Comparison of ENCODE assay signal across 10 mouse cellular contexts in genomic region chr15:12039671-12040406, GRCm38 (mm10). TPM values are rescaled to one million over a fixed set of nuclear protein-coding genes. Genes with fewer than 3 reads are reported as not detected.
DNase-seq lines count a peak whose midpoint lies in the region; ATAC-seq and TF ChIP-seq lines count a peak whose summit lies in the region.
"Had no signal": no experiment of that assay in that cellular context is flagged by ENCODE, and none has a peak within 500 bp of the region (broad histone marks: within the 10 kb centered on the region; RNA-seq: fewer than 3 reads in every experiment).

No protein-coding gene starts in this region.

- no peaks in the 10 kb centered on the region for H3K4me1 ChIP-seq in lung, embryonic 14.5 days (ENCODE audit: insufficient read depth)
- H3K4me1 ChIP-seq in forebrain, embryonic 14.5 days (ENCODE audit: control insufficient read depth, insufficient read depth, low read length), result no peaks in the 10 kb centered on the region
- H3K4me1 ChIP-seq in midbrain, embryonic 15.5 days, result peaks cover 21% of the 10 kb centered on the region
- no peaks in the 10 kb centered on the region; the same call in 1 of the 2 replicates for H3K4me1 ChIP-seq in liver, embryonic 11.5 days (replicated peaks; ENCODE audit: control insufficient read depth, insufficient read depth, low read length)

- WGBS in lung, embryonic 14.5 days, result 49% methylated on average over 15 of the region's 15 CpGs
- 60% methylated on average over 15 of the region's 15 CpGs for WGBS in forebrain, embryonic 14.5 days
- 48% methylated on average over 15 of the region's 15 CpGs for WGBS in midbrain, embryonic 15.5 days
- 75% methylated on average over 15 of the region's 15 CpGs for WGBS in liver, embryonic 11.5 days

- no peak overlapping the region for H3K9ac ChIP-seq in lung, embryonic 14.5 days
- no peak overlapping the region for H3K9ac ChIP-seq in forebrain, embryonic 14.5 days (ENCODE audit: low read length)
- no peak overlapping the region for H3K9ac ChIP-seq in midbrain, embryonic 15.5 days
- no peak overlapping the region for H3K9ac ChIP-seq in liver, embryonic 11.5 days (ENCODE audit: low read depth, low read length)

- no peak for ATAC-seq in lung, embryonic 14.5 days (ENCODE audit: insufficient read depth)
- peak; percentile 68 for ATAC-seq in forebrain, embryonic 14.5 days
- peak; percentile 86 for ATAC-seq in midbrain, embryonic 15.5 days (replicated peaks)
- ATAC-seq in liver, embryonic 11.5 days (replicated peaks; ENCODE audit: low FRiP score), result no peak
- ATAC-seq: activated CD4-positive, CD25-positive, alpha-beta regulatory T cell, adult 4 months had no signal

- TF ChIP-seq CTCF in lung, embryonic 14.5 days (IDR thresholded peaks at IDR 0.05; ENCODE audit: low read depth), result no peak

- H3K9me3 ChIP-seq in lung, embryonic 14.5 days (ENCODE audit: low read depth, low read length), result no peaks in the 10 kb centered on the region
- no peaks in the 10 kb centered on the region for H3K9me3 ChIP-seq in forebrain, embryonic 14.5 days (replicated peaks; ENCODE audit: control insufficient read depth, low read length)
- H3K9me3 ChIP-seq in midbrain, embryonic 15.5 days, result no peaks in the 10 kb centered on the region
- no peaks in the 10 kb centered on the region for H3K9me3 ChIP-seq in liver, embryonic 11.5 days (ENCODE audit: control insufficient read depth, low read length)

- H3K4me3 ChIP-seq in lung, embryonic 14.5 days (ENCODE audit: low read depth, low read length), result no peak overlapping the region
- no peak overlapping the region for H3K4me3 ChIP-seq in forebrain, embryonic 14.5 days (ENCODE audit: low read depth, low read length)
- H3K4me3 ChIP-seq in midbrain, embryonic 15.5 days, result no peak overlapping the region
- H3K4me3 ChIP-seq in liver, embryonic 11.5 days (ENCODE audit: low read depth, low read length), result no peak overlapping the region

- H3K4me2 ChIP-seq in lung, embryonic 14.5 days, result 0 out of 2 replicates have a peak overlapping the region, but pooled peaks have one; percentile 3
- H3K4me2 ChIP-seq in forebrain, embryonic 14.5 days (ENCODE audit: low read length), result no peak overlapping the region
- H3K4me2 ChIP-seq in midbrain, embryonic 15.5 days, result peak overlapping the region; percentile 36
- H3K4me2 ChIP-seq in liver, embryonic 11.5 days, result no peak overlapping the region

- H3K27ac ChIP-seq in lung, embryonic 14.5 days (ENCODE audit: low read depth), result no peak overlapping the region
- 0 out of 2 replicates have a peak overlapping the region, but pooled peaks have one; percentile 27 for H3K27ac ChIP-seq in forebrain, embryonic 14.5 days (ENCODE audit: low read depth, low read length)
- H3K27ac ChIP-seq in midbrain, embryonic 15.5 days, result peak overlapping the region; percentile 81
- no peak overlapping the region for H3K27ac ChIP-seq in liver, embryonic 11.5 days (ENCODE audit: low read depth, low read length)

- H3K36me3 ChIP-seq in lung, embryonic 14.5 days (ENCODE audit: insufficient read depth), result no peaks in the 10 kb centered on the region
- no peaks in the 10 kb centered on the region for H3K36me3 ChIP-seq in forebrain, embryonic 14.5 days (ENCODE audit: control insufficient read depth, insufficient read depth, low read length)
- no peaks in the 10 kb centered on the region for H3K36me3 ChIP-seq in midbrain, embryonic 15.5 days (replicated peaks)
- no peaks in the 10 kb centered on the region for H3K36me3 ChIP-seq in liver, embryonic 11.5 days (ENCODE audit: control insufficient read depth, insufficient read depth, low read length)

- peak; percentile 41 for DNase-seq in lung, embryonic 14.5 days
- no peak for DNase-seq in lung, postnatal 4 days
- peak; percentile 61 for DNase-seq in R1 (ENCODE audit: low read depth, low spot score)
- peak; percentile 41 for DNase-seq in forebrain, embryonic 14.5 days (ENCODE audit: low spot score)
- DNase-seq in liver, embryonic 11.5 days (ENCODE audit: low spot score), result no peak
- no peak for DNase-seq in embryo, embryonic 9.5 days (ENCODE audit: extremely low spot score)
- DNase-seq in embryo, embryonic 10.5 days (ENCODE audit: low spot score), result no peak
- DNase-seq: lung, adult 2 months had no signal

- H3K27me3 ChIP-seq in lung, embryonic 14.5 days (ENCODE audit: insufficient read depth, low read length), result no peaks in the 10 kb centered on the region
- H3K27me3 ChIP-seq in forebrain, embryonic 14.5 days (replicated peaks; ENCODE audit: control insufficient read depth, insufficient read depth, low read length), result no peaks in the 10 kb centered on the region
- no peaks in the 10 kb centered on the region for H3K27me3 ChIP-seq in midbrain, embryonic 15.5 days (replicated peaks)
- H3K27me3 ChIP-seq in liver, embryonic 11.5 days (replicated peaks; ENCODE audit: control insufficient read depth, insufficient read depth, low read length), result no peaks in the 10 kb centered on the region

RNA-seq across cellular contexts. Expression of gene Sub1, which starts 43.1 kb away (rescaled TPM):
- polyA plus RNA-seq in lung, embryonic 14.5 days (2014; fragmentation: Nextera tagmentation; extraction: Ambion mirVana), result 671 and 746 TPM in 2 replicates
- 534 and 557 TPM in 2 replicates for polyA plus RNA-seq in forebrain, embryonic 14.5 days (2014; fragmentation: Nextera tagmentation; extraction: Ambion mirVana)
- 469 and 476 TPM in 2 replicates for polyA plus RNA-seq in midbrain, embryonic 15.5 days (2015; fragmentation: Nextera tagmentation; extraction: Ambion mirVana)
- 723 and 790 TPM in 2 replicates for polyA plus RNA-seq in liver, embryonic 11.5 days (2014; fragmentation: Nextera tagmentation; extraction: Ambion mirVana)

Comparison
In these comparisons a context has a peak if more than half of its experiments do, and no peak if none do; other contexts are left out.
1. DNase-seq: peak in lung, embryonic 14.5 days (single experiment), R1 (single experiment) and forebrain, embryonic 14.5 days (single experiment); none in lung, postnatal 4 days (0 of 2), liver, embryonic 11.5 days (single experiment), embryo, embryonic 9.5 days (single experiment) and embryo, embryonic 10.5 days (single experiment).
2. ATAC-seq: peak in forebrain, embryonic 14.5 days (single experiment) and midbrain, embryonic 15.5 days (single experiment); none in lung, embryonic 14.5 days (single experiment) and liver, embryonic 11.5 days (single experiment).
3. H3K27ac ChIP-seq: peak in forebrain, embryonic 14.5 days (single experiment) and midbrain, embryonic 15.5 days (single experiment); none in lung, embryonic 14.5 days (single experiment) and liver, embryonic 11.5 days (single experiment).
4. H3K4me2 ChIP-seq: peak in lung, embryonic 14.5 days (single experiment) and midbrain, embryonic 15.5 days (single experiment); none in forebrain, embryonic 14.5 days (single experiment) and liver, embryonic 11.5 days (single experiment).